Mouse (Mus musculus) urinary bladder, postnatal 14 days (tissue): ENCODE data around the gene Zbtb34.

Source experiments
- DNase-seq: peaks from one replicate; pipeline ENCODE4 v3.0.0; 2021; ENCODE audit warnings: low spot score

Zbtb34 gene

DNA sequence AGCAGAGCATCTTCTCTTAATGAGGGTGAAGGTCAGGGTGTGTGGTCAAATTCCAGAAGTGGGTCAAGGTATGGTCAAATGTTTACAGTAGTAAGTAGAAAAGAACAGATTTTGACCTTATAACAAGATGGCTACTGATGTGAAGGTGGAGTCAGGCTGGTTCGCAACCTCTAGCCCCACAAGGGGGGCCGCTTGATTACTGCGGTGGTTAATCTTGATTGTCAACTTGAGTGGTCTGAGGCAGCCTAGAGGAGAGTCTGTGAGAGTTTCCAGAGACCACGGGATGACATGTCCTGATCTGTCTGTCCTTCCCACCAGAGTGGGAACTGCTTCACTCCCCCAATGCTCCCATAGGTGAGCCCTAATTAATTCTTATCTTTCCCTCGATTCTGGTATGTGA lies 30.6 kb downstream of the Zbtb34 start:
- no peak for DNase-seq

GRCm38 (mm10) chr2:33399091-33399490 lies 32.0 kb downstream of the Zbtb34 start:
- DNase-seq: no peak

GRCm38 (mm10) chr2:33397036-33397435 lies 34.1 kb downstream of the Zbtb34 start:
- peak; percentile 60 for DNase-seq

DNA sequence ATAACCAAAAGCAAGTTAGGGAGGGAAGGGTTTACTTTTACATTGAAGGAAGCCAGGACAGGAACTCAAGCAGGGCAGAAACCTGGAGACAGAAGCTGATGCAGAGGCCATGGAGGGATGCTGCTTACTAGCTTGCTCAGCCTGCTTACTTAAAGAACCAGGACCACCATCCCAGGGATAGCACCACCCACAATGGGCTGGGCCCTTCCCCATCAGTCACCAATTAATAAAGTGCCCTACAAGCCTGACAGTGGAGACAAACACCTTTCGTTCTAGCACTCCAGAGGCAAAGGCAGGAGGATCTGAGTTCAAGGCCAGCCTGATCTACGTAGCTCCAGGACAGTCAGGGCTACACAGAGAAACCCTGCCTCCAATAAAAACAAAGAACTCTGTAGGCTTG lies 36.1 kb downstream of the Zbtb34 start:
- DNase-seq: no peak

- DNase-seq: no peak
Measured at GRCm38 (mm10) chr2:33393951-33394635, 37.0 kb downstream of the Zbtb34 start.

DNA sequence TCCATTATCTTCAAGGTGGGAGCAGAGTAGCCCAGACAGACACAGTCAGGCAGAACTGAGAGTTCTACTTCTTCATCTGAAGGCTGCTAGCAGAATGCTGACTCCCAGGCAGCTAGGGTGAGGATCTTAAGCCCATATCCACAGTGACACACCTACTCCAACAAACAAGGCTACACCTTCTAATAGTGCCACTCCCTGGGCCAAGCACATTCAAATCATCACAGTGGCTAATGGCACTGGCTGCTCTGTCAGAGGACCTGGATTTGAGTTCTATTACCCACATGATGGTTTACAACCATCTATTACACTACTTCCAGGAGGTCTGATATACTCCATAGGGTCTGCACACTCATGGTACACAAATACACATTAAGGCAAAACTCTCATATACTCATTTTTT lies 38.1 kb downstream of the Zbtb34 start:
- DNase-seq: no peak

DNA sequence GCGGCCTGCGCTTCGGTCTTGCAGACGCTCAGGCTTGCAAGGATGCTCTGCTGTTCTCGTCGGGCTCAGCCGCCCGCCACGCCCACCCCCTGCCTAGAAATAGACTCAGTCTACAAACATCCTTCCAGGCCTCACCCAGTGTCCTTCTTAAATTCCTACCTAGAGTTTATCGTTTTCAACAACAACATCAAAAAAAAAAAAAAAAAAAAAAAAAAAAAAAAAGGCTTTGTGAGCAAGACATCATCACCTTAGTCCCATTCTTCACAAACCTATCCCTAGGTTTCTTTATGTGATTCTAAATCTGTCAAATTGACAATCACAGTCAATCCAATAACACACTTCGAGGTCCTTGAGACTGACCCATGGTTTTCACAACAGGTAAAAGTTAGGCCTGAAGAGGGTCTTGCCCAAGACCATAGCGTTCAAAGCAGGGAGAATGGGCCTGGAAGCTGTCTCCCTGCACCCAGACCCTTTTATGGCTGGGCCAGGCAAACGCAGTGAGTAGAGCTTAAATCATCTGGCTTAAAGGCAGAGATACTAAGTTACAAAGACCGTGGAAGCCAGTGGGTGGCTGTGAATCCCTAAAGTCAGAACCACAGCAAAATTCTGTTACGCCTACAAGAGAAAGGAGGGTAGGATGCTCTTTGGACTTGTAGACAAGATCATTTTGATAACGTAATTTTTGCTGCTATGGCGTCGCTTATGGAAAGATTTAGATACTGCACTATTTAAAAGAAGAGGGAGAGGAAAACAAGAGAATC lies 59.3 kb downstream of the Zbtb34 start:
- no peak for DNase-seq

DNA sequence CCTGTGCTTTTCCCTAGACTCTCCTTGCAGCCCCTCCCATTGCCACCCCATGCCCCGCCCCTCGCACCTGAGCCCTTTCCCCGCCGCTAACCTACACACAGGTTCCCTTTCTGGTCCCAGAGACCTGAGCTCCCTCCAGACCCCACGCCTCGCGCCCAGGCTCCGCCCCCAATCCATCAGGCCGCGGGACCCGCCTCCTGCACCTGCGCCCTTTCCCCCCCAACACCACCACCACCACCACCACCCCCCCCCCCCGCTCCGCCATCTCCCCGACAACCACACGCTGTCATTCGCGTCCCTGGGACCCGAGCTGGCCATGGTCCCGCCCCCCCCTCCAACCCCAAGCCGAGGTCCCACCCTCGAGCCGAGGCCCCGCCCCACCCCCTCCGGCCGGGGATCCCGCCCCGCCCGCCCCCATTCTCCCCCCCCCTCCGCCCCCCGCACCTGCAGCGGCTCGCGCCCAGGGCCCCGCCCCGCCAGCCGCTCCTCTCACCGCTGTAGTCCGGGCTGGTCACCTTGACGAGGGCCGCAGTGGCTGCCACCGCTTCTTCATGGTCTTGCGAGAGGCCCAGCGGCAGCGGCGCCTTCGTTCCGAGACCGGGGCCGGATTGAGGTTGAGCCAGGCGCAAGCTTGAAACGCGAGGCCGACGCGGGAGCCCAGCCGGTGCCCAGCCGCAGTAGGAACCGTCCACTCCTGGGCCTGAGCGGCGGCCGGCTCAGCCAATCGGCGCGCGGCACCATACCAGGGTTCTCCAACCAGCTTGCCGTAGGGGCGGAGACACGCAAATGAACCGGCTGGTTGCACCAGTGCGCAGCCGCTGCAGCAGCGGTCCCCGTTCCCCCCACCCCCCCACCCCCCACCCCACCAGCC lies 60.1 kb downstream of the Zbtb34 start, which contains the start of gene Ralgps1:
Gene Ralgps1, minus strand, starts transcription at position 710 of the 871 bp plus-strand sequence.
- peak; percentile 97 for DNase-seq

DNA sequence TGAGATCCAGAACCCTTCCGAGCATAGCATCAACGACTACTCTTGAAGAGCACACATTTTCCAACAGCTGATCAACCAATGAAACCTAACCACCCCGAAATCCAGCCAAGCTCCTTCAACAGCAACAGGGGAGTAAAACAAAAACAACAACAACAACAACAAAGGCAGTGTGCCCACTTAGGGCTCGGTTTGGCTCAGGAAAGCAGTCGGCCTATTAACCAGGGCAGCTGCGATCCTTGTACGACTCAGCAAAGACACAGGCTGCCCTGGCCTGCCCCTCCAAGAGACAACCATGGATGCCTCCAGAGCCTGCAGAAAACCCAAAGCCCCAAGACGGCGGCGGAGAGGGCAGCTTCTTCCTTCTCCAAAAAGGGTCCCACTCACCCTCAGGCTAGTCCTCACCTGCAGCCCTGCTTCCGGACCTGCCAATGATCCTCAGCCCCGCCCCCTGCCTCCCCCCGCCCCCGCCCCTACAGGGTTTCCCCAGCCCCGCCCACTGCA lies 60.8 kb downstream of the Zbtb34 start:
- DNase-seq: no peak

- DNase-seq: no peak
Measured at GRCm38 (mm10) chr2:33369453-33369852, 61.7 kb downstream of the Zbtb34 start.

DNA sequence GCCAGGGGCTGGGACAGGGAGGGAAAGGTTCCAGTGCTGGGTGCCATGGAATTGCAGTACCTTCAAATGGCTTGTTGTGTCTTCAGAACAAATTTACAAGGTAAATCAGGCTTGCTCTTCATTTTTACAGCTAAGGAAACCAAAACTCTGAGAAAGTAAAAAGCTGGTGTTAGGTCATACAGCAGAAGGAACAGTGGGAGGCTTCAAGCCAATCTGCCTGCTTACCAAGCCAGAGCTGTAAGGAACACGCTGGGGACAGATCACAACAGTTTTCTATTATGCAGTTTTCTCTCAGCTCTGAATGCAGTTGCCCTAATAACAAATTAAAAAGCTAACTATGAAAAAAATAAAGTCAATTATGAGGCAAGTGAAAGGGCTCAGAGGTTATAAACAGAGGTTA lies 62.6 kb downstream of the Zbtb34 start:
- no peak for DNase-seq

GRCm38 (mm10) chr2:33365703-33366471 lies 65.2 kb downstream of the Zbtb34 start:
- DNase-seq: no peak

- no peak for DNase-seq
Measured at GRCm38 (mm10) chr2:33364656-33365055, 66.5 kb downstream of the Zbtb34 start.

GRCm38 (mm10) chr2:33363890-33364289 lies 67.2 kb downstream of the Zbtb34 start:
- no peak for DNase-seq

- DNase-seq: no peak
Measured at GRCm38 (mm10) chr2:33361139-33361716, 69.9 kb downstream of the Zbtb34 start.

GRCm38 (mm10) chr2:33360564-33360963 lies 70.6 kb downstream of the Zbtb34 start:
- DNase-seq: no peak

- DNase-seq: no peak
Measured at GRCm38 (mm10) chr2:33359184-33359583, 71.9 kb downstream of the Zbtb34 start.

GRCm38 (mm10) chr2:33357250-33357838 lies 73.8 kb downstream of the Zbtb34 start:
- peak; percentile 36 for DNase-seq
